Mouse (Mus musculus) lung, adult 2 months (tissue): ENCODE measurements at regions not wholly inside any gene's neighbourhood (a gene's known extent, or its start where the extent isn't known, plus 50 kb on each side); places are given as distances from the start of the nearest gene placed in this dataset.

Source experiments
- CTCF ChIP-seq: fragments of 200-500 bp; IDR thresholded peaks from 2 replicates; pipeline ENCODE4 v1.5.1; 2011; ENCODE audit warnings: mild to moderate bottlenecking, low read length, control low read depth; ENCODE audit not compliant: insufficient read depth
- POLR2A ChIP-seq: fragments of 200-500 bp; IDR thresholded peaks from 2 replicates; pipeline ENCODE4 v1.6.1; 2011; ENCODE audit warnings: low read depth, mild to moderate bottlenecking, control low read depth, low read length, borderline replicate concordance; ENCODE audit errors: extremely low read depth

DNA sequence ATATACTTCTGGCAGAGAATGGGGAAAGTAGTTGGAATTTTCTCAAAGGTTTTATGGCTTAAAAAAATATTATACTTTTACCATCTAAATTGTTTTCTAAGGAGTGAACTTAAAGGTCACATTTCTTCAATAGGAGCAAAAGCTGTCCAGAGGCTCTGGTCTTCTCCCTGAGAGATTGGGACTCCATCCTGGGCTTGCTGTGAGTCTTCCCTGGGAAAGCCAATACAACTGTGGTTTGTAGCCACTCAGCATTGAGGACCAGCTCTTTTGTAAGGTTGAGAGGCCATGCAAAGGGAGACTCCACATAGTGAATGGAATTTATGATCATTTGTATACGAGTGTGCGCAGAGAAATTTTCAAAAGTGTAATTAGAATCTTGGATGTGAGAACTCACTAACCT lies 52.9 kb upstream of the Tenm3 start:
- TF ChIP-seq POLR2A (no peak), CTCF (no peak)
